Mouse (Mus musculus): ENCODE data around the gene Sgf29.
"Not testable (repeated sequence)": the region's sequence is repeated elsewhere in the genome, so short reads cannot be mapped to it uniquely, and the experiment has no call there.

GRCm38 (mm10) chr7:126688156-126688555, 39.0 kb downstream of the Sgf29 start:
- TF ChIP-seq ZNF384 (IDR thresholded peaks at IDR 0.05; ENCODE audit: low read depth, low read length); HCFC1 (IDR thresholded peaks at IDR 0.05; ENCODE audit: borderline replicate concordance, insufficient read depth, low read length); MAFK (IDR thresholded peaks at IDR 0.05; ENCODE audit: insufficient read depth, low read depth, low read length); ZC3H11A (IDR thresholded peaks at IDR 0.05; ENCODE audit: borderline replicate concordance, low read depth, low read length): not testable (repeated sequence)

Measured in ES-E14 (cell line).